Comparison of ENCODE assay signal across 17 mouse cellular contexts in the genomic region with DNA sequence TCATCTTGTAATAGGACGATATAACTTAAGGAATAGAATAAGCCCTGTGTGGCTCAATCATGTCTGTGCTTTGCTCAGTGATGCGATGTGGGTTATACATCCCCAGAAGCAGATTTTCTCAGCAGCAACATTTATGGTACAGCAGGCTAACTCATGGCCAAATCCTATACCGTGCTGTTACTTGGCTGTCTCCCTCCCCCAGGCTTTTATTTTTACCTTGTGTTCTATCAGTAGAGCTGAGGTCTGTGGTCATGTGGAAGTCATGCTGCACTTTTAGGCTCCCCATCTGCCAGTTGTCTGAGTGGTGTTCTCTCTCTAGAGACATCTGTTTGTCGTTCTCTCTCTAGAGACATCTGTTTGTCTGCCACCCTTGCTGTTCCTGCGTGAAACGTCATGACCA.
"Had no signal": no experiment of that assay in that cellular context is flagged by ENCODE, and none has a peak within 500 bp of the region (broad histone marks: within the 10 kb centered on the region; RNA-seq: fewer than 3 reads in every experiment).

No protein-coding gene starts in this region.

- H3K4me3 ChIP-seq: limb, embryonic 13.5 days; liver, embryonic 15.5 days; midbrain, embryonic 10.5 days; myocyte; neural tube, embryonic 15.5 days; stomach, embryonic 15.5 days had no signal

- H3K27ac ChIP-seq: limb, embryonic 13.5 days; liver, embryonic 15.5 days; midbrain, embryonic 10.5 days; neural tube, embryonic 15.5 days; stomach, embryonic 15.5 days had no signal

- H3K27me3 ChIP-seq: limb, embryonic 13.5 days; liver, embryonic 15.5 days; neural tube, embryonic 15.5 days; stomach, embryonic 15.5 days had no signal

- H3K9ac ChIP-seq: limb, embryonic 13.5 days; liver, embryonic 15.5 days; lung, embryonic 14.5 days; neural tube, embryonic 15.5 days; stomach, embryonic 15.5 days had no signal

- DNase-seq: kidney, adult 8-10 months; kidney, postnatal 36 days; layer of hippocampus, adult 9-11 months; layer of hippocampus, postnatal 36 days; lung, embryonic 14.5 days; lung, postnatal 10 days; lung, postnatal 4 days; midbrain, embryonic 14.5 days; spleen, adult 18-20 months; thymus, postnatal 4 days had no signal

- H3K4me1 ChIP-seq: neural tube, embryonic 15.5 days had no signal

- H3K4me2 ChIP-seq: limb, embryonic 13.5 days; liver, embryonic 11.5 days; liver, embryonic 15.5 days; lung, embryonic 14.5 days; neural tube, embryonic 15.5 days; stomach, embryonic 15.5 days had no signal

- H3K36me3 ChIP-seq: limb, embryonic 13.5 days; liver, embryonic 15.5 days; midbrain, embryonic 10.5 days; neural tube, embryonic 15.5 days; stomach, embryonic 15.5 days had no signal

- H3K9me3 ChIP-seq: limb, embryonic 13.5 days; liver, embryonic 15.5 days; midbrain, embryonic 10.5 days; neural tube, embryonic 15.5 days; stomach, embryonic 15.5 days had no signal
